Mouse (Mus musculus): ENCODE measurements at regions not wholly inside any gene's neighbourhood (a gene's known extent, or its start where the extent isn't known, plus 50 kb on each side); places are given as distances from the start of the nearest gene placed in this dataset.

DNA sequence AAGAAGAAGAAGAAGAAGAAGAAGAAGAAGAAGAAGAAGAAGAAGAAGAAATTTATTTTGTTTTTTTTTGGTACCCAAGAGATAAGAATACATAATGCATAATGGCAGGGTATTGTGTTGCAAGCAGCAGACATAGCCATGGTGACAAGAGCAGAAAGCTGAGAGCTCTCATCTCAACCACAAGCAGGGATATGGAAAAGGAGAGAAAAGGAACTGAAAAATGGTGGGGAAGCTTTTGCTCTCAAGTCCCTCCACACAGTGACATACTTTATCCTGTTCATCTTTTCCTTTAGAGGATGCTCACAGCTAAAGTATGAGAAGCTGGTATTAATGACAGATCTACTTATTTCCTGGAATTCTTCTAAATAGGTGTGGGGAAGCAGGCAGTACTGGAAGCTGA is 115.2 kb upstream of the Pik3r1 start:
- in situ Hi-C loops (cut with MboI, MseI): no loop called here

- in situ Hi-C loops (cut with MboI, MseI): no loop called here
Measured at GRCm38 (mm10) chr13:101884752-101885151, 116.7 kb upstream of the Pik3r1 start.

GRCm38 (mm10) chr13:101891473-101891872 is 123.5 kb upstream of the Pik3r1 start:
- in situ Hi-C loops (cut with MboI, MseI): no loop called here

DNA sequence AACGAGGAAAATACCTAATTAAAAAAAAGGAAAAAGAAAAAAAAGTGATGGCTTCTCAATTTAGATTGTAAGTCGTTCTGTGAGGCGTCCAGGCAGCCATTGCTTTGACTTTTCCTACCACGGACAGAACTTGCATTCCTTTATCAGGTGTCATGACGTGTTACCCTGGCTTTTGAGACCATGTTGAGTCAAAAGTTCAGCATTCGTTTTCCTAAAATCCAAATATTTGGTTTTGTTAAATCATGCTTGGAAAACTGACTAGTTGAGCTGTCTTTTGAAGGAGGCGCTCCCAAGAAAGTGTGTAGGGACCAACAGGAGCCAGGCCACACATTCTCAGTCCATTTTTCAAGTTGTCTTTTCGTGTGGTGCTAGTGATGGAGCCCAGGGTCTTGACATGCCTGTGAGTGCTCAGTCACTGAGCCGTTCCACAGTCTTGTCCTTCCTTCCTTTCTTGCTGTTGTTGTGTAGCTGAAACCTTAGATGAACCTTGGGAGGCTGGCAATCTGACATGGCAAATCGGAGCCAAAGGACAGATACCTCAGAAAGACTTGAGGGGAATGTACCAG is 125.1 kb upstream of the Pik3r1 start:
- in situ Hi-C loops (cut with MboI, MseI): no loop called here

DNA sequence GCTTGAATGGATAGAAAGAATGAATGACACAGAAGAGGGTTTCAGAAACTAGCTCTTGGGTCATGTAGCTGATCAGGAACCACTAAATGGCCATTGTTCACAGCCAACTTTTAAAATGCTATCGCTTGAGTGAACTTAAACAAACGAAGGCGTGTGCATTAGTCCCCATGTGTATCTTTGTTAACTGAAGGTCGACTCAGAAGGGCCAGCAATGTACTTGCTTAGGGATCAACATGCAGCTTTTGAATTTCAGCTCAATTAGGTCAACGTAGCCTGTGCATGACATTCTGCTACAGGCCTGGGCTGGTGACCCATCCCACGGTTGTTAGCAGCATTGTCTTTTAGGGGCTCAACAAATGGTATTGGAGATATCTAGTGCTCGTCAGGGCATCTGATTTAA is 127.1 kb upstream of the Pik3r1 start:
- in situ Hi-C loops (cut with MboI, MseI): no loop called here

DNA sequence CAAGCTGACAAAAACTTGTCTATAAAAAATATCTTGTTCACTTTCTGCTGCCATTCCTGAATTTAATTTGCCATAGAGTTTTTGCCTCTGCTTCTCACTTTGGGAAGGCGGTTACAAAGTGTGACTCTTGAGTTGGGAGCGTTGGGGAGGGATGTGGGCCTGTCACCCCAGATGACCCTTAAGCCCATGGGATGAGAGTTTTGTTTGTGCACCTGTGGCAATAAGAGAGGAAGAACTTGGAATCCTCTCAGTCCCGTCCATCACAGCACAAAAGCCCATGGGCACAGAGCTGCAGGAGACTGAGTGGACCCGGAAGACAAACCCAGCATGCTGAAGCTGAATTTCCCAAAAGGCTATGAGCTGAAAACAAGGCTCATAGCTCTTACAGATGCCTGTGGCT is 127.7 kb upstream of the Pik3r1 start:
- in situ Hi-C loops (cut with MboI, MseI): no loop called here

DNA sequence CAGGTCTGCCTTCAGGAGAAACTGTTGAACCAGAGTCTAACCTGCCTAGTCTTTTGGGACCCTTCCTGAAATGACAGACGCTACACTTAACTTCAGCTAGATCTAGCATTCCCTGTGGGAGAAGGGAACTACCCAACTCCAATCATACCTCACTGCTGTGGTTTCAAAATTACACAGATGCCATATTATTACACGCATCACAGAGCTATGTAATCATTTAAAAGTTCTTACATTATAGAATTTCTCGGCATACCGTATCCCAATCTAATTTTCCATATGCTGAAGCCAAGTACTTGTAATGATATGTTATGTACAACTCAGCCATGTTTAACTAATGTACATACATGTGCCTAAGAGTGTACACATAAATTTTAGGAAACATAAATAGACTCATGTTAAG is 128.9 kb upstream of the Pik3r1 start:
- in situ Hi-C loops (cut with MboI, MseI): no loop called here

GRCm38 (mm10) chr13:101902213-101902612 is 134.2 kb upstream of the Pik3r1 start:
- in situ Hi-C loops (cut with MboI, MseI): no loop called here

GRCm38 (mm10) chr13:101905909-101906676 is 138.1 kb upstream of the Pik3r1 start:
- in situ Hi-C loops (cut with MboI, MseI): no loop called here

DNA sequence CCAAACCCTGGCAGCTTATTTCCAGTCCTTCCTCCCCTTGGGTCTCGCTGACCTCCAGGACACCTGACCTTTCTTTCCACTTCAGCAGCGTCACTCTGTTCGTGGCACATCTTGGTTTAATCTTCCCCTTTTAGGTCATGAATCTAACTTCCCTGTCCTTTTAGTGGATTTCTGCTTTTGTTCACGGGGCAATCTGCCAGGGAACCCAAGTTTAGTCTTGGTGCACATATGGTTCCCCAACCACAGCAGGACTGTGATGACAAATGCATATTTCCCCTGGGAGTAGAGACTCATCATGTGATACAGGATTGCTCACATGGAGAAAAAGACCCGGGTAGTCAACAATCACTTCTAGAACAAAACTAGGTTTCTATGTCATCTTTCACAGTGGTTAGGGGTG is 141.0 kb upstream of the Pik3r1 start:
- in situ Hi-C loops (cut with MboI, MseI): no loop called here

DNA sequence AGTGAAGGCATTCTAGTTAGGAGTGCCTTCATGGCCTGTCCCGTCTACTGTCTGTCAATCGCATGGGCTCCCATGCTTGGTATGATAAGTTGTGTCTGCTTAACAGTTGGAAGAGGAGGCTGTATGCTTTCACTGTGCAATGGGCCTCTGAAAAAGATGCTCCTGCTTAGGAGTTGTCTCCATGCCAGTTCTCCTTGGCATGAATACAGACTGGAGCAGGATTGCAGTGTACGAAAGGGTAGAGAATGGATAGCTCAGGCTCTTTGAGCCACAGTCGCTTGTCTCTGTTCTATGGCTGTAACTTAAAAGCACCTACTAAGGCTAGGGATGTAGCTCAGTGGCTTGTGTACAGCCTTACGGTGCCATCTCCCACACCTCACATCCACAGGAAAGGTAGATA is 142.7 kb upstream of the Pik3r1 start:
- in situ Hi-C loops (cut with MboI, MseI): no loop called here

DNA sequence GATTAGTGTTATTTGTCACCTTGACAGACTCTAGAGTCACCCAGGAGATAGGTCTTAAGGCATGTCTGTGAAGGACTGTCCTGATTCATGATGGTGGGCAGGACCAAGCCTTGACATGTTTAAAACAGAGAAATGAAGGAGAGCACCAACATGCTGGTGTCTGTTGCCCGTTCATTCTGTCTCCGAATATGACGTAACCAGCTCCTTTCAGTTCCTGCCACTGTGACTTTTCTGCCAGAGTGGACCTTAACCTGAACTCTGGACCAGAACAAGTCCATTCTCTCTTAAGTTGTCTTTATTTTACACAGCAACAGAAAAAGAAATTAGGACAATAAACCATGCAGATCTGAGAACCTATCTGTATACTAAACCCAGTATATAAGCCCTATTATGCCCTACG is 146.1 kb upstream of the Pik3r1 start:
- in situ Hi-C loops (cut with MboI, MseI): no loop called here

DNA sequence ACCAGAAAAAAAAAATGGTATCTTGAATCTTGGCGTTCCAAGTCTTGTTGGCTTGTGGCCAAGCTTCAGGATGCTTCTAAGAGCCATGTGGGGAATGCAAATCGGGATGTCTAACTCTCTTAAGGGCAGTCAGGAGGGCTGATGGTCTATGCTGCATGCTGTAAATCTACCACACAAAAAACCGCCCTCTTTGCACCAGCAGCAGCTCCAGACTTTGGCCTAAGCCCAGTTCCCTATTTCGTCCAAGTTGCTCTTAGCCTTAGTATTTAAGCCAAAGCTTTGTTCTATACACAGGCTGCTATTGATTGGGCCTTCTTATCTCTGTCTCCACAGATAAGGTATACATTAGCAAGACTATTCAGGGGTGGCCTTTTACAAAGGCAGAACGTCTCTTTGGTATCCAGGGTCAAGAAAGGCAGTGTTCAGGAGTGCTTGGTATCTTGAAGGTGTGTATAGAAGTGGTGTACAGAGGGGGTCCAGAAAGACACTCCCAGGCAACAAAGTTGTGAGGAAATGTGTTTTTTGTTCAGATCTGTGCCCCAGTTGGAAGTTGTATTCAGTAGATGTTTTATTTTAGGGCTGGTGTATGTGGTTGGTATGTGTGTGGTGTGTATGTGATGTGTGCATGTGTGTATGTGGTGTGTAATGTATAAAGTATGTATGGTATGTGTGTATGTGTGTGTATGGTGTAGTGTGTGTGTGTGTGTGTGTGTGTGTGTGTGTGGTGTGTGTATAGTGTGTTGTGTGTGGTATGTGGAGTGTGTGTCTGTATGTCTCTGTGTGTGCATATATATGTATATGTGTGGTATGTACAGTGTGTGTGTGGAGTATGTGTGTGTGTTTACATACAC is 146.9 kb upstream of the Pik3r1 start:
- in situ Hi-C loops (cut with MboI, MseI): no loop called here

- in situ Hi-C loops (cut with MboI, MseI): no loop called here
Measured at GRCm38 (mm10) chr13:101915542-101915941, 147.5 kb upstream of the Pik3r1 start.

GRCm38 (mm10) chr13:101915948-101916594 is 148.1 kb upstream of the Pik3r1 start:
- in situ Hi-C loops (cut with MboI, MseI): no loop called here

- in situ Hi-C loops (cut with MboI, MseI): no loop called here
Measured at GRCm38 (mm10) chr13:101916876-101917275, 148.9 kb upstream of the Pik3r1 start.

- in situ Hi-C loops (cut with MboI, MseI): no loop called here
Measured at GRCm38 (mm10) chr13:101918185-101918584, 150.2 kb upstream of the Pik3r1 start.

DNA sequence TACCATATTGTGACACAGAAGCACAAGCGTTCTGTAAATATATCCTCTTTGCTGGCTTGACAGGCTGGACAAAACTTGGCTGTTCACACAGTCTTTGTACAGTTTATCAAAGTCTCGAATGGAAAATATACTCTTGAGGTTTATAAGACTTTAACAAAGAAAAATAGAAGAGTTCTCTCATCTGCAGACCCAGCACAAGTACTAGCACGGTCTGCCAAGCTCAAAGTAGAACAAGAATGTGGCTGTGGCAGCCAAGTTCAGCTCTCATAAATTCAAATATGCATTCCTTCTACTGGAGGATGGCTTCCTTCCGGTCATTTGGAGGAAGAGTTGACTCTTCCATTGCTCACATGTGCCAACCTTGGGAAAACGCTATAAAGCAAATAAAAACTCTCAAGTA is 151.2 kb upstream of the Pik3r1 start:
- in situ Hi-C loops (cut with MboI, MseI): no loop called here

DNA sequence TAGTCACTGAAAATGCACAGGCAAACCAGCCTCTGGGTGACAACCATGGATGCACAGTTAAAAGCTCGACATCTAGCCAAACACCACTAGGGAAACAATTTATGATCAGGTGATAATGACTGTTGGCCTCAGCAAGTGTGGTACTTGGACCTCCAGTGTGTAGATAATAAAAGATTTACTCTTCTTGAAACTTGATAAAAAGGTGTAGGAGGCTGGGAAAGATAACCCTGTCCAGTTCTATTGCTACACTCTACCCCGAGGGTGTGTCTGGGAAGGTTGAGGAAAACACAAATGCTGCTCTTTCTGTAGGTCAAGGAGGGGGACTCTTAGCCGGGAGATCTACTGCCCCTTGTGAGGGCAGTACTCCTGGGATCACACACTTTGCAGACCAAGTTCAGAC is 152.4 kb upstream of the Pik3r1 start:
- in situ Hi-C loops (cut with MboI, MseI): no loop called here

- in situ Hi-C loops (cut with MboI, MseI): no loop called here
Measured at GRCm38 (mm10) chr13:101924637-101925036, 156.6 kb upstream of the Pik3r1 start.

DNA sequence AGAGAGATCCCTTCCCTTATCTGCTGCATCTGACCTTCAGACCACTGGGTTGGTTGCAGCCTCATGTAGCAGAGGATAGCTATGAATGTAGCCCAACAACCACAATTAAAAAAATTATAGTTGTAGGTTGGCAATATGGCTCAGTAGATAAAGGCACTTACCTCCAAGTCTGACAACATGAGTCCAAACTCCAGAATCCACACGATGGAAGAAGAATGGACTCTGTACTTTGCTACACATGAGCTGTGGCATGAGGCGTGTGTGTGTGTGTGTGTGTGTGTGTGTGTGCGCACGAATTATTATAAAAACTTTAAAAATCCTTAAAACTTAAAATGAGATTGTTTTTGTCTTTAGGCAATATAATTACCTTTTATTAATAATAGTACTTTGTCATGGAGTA is 163.2 kb upstream of the Pik3r1 start:
- in situ Hi-C loops (cut with MboI, MseI): no loop called here

- in situ Hi-C loops (cut with MboI, MseI): no loop called here
Measured at GRCm38 (mm10) chr13:101931882-101932281, 163.9 kb upstream of the Pik3r1 start.

All from T-helper 2 cell (primary cell).